Mouse (Mus musculus): ENCODE measurements around the gene Psmb4.
"Not testable (repeated sequence)": the region's sequence is repeated elsewhere in the genome, so short reads cannot be mapped to it uniquely, and the experiment has no call there.

Psmb4 gene

DNA sequence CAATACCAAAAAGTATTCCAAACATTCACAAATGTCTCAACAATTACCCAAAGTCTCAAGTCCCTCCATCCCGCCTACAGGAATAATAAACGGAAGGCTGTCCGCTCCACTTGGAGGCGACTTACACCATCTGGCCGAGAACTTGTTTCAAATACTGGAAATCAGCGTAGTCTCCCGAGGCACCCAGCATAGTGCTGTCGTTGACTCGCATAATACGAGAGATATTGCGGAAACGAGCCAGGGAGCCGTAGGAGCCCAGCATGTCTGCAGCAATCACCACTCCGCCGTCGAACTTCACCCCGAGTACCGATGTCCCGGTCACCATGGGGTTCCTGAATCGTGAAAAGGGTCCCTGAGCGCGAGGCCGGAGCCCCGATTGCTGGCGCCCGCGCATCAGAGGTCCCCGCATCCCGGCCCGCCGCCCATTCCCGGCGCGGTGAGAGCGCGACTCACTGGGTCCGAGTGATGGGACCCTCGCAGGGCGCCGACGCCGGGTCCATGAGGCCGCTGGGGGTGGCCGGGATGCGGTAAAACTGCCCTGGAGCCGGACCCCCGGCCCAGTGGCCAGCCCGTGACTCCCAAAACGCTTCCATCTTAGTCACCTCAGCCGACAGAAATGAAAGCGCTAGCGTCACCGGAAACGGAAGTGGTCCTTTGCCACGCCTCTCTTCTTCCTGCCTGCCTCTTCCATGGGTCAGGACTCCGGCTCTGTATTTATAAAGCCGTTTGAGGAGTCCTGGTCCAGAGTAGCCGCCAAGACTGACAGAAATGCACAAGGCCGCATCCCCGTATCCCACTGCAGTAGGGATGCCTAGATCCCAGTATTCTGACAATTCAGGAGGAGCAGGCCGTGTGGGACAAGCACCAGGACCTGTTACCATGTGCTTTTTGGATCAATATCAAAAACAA is at the start of gene Psmb4:
TSS of gene Psmb4 (minus strand) at position 646 of the 909 bp plus-strand sequence.
- DNase-seq (ENCODE audit: inconsistent ontology term) = peak; percentile 86

DNA sequence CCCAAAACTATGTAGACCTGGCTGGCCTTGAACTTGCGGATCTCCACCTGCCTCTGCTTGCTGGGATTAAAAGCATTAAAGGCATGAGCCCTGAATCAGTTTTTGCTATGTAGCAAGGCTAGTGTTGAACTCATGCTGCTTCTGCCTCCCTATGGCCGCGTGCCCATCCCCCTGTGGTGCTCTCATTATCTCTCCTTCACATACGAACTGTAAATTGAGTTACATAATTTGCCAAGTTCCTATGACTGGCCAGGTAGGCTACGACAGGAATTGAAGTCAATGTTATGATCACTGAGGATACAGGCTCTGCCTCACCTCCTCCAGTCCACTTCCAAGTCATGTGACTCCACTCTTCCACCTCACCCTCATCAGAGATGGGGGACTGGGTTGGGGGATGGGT is 49.4 kb upstream of the Psmb4 start:
- DNase-seq (ENCODE audit: inconsistent ontology term) = not testable (repeated sequence)

GRCm38 (mm10) chr3:94935332-94935731 is 48.6 kb upstream of the Psmb4 start:
- not testable (repeated sequence) for DNase-seq (ENCODE audit: inconsistent ontology term)

DNA sequence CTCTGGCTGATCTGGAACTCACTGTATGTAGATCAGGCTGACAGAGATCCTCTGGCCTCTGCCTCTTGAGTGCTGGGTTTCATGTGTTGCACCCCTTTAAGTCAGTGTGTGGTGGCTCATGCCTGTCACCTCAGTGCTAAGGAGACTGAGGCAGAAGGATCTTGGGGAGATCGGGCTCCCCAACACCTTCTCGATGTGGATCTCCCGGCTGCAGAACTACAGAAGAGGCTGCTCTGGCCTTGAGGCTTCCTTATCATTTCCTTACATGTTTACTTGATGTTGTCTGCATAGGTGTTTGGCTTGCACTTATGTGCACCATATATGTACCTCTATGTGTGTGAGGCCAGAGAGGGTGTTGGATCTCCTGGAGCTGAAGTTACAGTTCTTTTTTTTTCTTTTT is 47.8 kb upstream of the Psmb4 start:
- DNase-seq (ENCODE audit: inconsistent ontology term) = not testable (repeated sequence)

GRCm38 (mm10) chr3:94933604-94934003 is 46.8 kb upstream of the Psmb4 start:
- not testable (repeated sequence) for DNase-seq (ENCODE audit: inconsistent ontology term)

DNA sequence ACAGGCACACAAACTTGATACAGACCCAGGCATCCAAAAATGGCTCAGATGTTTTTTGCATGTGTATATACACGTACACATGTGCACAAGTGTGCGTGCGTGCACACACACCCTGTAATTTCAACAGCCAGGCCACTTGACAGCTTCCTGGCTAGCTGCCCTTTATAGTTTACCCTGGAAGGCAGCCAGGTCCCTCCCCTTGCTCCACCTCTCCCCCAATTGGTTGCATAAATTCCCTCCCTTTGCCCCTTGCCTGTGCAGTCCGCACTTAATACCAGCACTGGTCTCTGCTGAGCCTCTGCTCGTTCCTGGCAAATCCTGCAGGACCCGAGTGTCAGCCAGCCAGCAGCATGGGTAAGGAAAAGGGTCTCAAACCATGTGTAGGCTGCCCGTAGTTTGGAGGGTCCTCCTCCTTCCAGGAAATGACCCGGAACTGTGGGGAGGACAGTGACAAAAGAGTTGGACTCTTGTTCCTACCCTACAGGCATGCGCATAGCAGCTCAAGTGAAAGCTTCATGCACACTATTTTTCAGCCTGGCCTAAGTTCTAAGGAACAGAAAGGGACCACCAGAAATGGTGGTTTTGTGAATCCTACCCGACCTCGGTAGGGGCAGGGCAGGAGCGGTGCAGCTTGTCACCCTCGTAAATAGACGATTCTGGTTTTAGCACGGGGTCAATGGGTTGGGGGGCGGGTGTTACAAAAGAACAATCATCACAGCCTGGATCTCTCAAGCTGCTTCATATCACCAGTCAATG is 46.2 kb upstream of the Psmb4 start, which contains the start of gene Selenbp1:
TSS of gene Selenbp1 (plus strand) at position 248 of the 756 bp plus-strand sequence.
- peak; percentile 68 for DNase-seq (ENCODE audit: inconsistent ontology term)

DNA sequence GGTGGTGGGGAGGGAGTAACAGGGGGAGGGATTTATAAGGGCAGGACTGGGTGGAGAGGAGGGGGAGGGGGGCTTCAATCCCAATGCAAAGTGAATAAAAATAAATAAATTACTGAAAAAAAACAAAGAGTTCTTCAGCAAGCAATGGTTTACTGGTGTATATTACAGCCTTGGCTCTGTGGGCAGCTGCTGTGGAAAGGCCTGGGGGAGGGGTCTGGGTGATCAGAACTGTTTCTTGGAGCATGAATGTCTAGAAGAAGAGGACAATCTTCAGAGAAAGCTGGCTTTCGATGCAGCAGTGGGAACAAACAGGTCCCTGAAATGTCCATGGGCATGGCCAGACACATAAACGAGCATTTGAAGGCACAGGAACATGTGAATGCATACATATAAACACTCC is 45.5 kb upstream of the Psmb4 start:
- not testable (repeated sequence) for DNase-seq (ENCODE audit: inconsistent ontology term)

DNA sequence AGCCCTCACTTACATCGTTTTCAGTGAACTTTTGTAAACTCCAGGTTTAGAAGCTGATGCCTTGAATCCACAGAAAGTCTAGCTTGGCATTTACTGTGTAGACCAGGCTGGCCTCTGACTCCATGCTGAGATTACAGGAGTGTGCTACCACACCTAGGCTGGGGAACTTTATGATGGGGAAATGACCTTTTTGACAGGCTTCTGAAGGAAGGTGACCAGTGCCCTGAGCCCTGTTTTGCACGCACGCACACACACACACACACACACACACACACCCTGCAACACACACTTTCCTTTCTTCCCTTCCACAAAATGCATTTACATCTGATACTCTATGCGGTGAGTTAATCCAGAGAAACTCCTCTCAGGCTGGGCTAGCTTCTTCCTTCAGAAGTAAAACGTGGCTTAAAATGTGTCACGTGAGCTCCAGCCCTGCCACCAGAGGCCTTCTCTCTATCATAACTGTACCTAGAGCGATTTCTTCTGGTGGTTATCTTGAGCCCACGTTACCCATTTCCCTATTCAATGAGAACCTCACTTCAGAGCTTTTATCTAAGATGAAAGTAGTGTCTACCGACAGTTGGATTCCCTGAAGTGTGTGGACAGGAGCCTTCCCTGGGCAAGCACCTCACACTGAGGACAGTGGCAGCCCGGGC is 44.8 kb upstream of the Psmb4 start:
- not testable (repeated sequence) for DNase-seq (ENCODE audit: inconsistent ontology term)

DNA sequence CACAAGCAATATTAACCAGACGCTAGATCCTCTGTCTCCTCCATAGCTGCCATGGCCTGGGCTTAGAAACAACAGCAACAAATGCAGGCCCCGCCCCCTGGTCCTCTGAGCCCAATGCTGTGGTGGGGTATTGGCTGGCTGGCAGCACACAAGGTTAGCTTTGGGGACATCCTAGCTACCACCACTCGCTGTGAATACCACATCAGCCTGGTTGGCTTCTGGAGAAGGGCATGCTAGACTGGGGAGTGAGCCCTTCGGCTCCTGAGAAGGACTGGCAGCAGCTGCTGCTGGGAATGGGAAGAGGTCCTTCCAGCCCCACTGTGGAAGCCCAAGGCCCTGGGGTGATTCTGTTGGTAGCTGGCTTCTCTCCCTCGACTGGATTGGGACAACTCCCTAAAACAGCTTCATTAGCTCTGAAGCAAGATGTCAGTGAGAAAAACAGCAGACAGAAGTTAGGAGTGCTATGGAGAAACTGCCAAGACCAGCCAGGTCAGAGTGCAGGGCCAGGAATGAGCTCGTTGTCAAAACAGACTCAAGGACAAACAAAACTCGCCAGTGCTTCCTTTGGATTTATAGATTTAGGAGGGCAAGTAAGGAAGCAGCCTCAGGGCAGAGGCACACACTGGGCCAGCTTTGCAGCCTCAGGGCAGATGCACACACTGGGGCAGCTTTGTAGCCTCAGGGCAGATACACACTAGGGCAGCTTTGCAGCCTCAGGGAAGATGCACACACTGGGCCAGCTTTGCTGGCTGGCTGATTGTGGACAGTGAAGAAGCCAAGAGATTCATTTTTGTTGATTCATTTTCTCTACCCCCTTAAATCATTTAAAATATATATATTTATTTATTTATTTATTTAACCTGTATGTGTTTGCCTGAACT is 43.9 kb upstream of the Psmb4 start:
- not testable (repeated sequence) for DNase-seq (ENCODE audit: inconsistent ontology term)

DNA sequence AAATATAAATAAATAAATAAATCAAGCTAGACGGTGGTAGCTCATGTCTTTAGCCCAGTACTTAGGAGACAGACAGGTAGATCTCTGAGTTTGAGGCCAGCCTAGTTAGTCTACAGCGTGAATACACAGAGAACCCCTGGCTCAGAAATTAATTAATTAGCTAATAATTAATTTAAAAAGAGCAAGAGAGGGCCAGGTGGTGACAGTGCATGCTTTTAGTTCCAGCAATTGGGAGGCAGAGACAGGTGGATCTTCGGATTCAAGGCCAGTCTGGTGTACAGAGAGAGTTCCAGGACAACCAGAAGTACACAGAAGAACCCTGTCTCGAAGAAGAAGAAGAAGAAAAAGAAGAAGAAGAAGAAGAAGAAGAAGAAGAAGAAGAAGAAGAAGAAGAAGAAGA is 42.2 kb upstream of the Psmb4 start:
- DNase-seq (ENCODE audit: inconsistent ontology term) = not testable (repeated sequence)

- DNase-seq (ENCODE audit: inconsistent ontology term) = not testable (repeated sequence)
Measured at GRCm38 (mm10) chr3:94926301-94926736, 39.6 kb upstream of the Psmb4 start.

DNA sequence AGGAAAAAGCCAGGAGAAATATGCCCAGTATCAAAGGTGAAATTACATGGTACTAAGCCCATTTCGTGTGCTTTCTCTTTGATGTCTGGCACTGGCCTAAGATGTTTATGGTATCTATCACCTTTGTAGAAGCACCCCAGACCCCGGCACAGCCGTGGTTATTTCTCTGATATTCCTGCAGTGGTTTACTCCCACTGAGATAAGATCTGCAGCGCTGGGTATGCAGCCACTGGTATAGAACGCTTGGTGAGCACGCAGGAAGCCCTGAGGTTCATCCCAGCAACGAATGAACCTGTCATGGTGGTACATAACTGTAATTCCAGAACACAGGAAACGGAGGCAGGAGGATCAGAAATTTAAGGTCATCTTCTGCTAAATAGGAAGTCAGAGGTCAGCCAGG is 37.9 kb upstream of the Psmb4 start:
- DNase-seq (ENCODE audit: inconsistent ontology term) = no peak

GRCm38 (mm10) chr3:94922333-94922732 is 35.6 kb upstream of the Psmb4 start:
- DNase-seq (ENCODE audit: inconsistent ontology term) = no peak

DNA sequence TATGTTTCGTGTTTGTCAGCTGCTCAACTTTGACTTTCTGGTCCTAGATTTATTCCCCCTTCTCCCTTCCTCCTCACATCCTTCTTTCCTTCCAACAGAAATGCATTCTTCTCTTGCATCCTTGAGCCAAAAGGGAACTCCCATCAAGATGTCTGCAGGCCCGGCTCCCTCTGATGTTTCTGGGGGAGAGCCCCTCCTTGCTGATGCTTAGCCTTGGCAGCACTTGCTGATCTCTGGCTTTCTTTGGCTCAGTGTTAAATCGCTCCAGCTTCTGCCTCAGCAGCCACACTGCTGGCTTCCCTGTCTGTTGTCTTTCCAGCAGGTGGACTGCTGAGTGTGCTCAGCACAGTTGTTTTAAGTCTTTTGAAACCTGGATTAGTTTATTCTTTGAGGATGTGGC is 34.3 kb upstream of the Psmb4 start:
- DNase-seq (ENCODE audit: inconsistent ontology term) = no peak

DNA sequence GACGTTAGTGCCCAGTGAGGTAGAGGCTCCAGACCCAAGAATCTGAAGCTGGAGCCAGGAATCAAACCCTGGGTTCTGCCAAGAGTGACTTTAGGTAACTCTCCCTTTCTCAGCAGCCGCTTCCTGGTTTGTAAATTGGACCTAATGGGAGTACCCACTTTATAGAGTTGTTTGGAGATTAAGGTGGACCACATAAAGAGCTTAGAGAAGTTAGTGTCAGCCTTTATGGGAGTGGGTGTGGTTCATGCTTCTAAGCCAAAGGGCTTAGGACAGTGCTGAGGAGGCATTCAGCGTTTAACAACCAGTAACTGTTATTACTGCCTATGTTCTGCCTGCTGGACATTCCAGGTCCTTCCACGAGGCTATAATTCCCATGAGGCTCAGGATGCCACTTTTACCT is 32.1 kb upstream of the Psmb4 start:
- no peak for DNase-seq (ENCODE audit: inconsistent ontology term)

DNA sequence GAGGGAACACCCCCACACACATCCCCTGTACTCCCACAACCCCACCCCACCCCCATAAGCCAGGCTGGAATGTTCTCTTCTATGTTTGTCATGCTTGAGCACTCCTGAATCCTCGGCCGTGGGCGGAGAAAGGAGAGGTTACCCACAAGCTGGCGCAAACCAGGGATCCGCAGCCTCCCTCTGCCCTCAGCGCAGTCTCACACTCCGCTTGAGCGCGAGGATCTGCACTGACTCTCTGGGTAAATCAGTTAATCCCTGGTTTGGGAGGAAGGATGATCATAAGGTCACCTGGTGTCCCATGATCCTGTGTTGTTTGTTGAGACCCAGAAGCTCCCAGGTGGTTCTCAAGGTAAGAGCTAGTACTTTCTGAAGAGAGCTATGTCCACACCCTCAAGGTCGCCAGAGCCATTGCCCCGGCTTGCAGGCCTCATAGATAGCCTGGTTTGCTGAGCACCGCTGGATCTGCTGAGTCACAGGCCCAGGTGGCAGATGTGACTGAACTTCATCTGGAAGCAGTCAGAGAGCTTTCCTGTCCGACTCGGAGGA is 31.1 kb upstream of the Psmb4 start:
- peak; percentile 80 for DNase-seq (ENCODE audit: inconsistent ontology term)

DNA sequence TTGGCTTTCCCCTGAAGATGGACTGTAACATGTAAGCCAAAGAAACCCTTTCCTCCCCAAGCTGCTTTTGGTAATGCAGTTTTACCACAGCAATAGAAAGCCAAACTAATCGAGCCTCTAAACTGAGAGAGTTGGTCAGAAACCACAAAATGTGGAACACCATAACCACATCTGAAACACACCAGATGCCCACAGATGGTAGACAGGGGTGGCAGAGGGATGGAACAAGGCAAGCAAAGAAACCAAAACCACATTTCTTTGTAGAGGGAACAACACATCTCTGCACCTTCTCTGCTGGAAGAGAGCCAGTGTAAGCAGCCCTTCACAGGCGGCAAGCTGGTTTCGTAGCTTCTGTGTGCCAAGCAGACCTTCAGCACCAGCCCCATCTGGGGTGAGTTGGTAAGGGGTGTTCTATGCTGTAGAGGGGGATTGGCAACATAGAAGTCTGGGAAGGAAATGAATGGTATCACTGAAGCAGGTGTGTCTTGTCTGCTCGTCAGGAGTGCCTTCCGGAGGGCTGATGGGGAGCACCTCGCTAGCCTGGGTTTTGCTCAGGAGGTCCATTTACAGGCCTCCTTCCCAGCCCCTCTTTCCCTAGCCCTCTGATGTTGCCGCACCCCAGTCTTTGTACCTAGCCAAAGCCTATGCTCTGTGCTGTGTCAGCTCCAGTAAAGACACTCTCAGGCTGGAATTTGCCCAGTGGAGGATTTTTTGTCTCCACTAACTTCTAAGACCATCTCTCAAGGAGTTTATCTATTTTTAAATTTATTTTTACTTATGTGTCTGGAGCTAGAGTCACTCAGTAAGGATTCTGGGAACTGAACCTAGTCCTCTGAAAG is 29.4 kb upstream of the Psmb4 start:
- peak; percentile 19 for DNase-seq (ENCODE audit: inconsistent ontology term)

- DNase-seq (ENCODE audit: inconsistent ontology term) = peak; percentile 9
Measured at GRCm38 (mm10) chr3:94913801-94914200, 27.0 kb upstream of the Psmb4 start.

- DNase-seq (ENCODE audit: inconsistent ontology term) = no peak
Measured at GRCm38 (mm10) chr3:94911050-94911693, 24.4 kb upstream of the Psmb4 start.

Measured in Muller cell, postnatal 12 days (primary cell).